Mouse (Mus musculus): Measurements from ENCODE around the gene Ptpa. TPM values are rescaled to one million over a fixed set of nuclear protein-coding genes. Genes with fewer than 3 reads are reported as not detected.

Ptpa gene
- polyA plus RNA-seq, 1 experiment: 102 TPM

DNA sequence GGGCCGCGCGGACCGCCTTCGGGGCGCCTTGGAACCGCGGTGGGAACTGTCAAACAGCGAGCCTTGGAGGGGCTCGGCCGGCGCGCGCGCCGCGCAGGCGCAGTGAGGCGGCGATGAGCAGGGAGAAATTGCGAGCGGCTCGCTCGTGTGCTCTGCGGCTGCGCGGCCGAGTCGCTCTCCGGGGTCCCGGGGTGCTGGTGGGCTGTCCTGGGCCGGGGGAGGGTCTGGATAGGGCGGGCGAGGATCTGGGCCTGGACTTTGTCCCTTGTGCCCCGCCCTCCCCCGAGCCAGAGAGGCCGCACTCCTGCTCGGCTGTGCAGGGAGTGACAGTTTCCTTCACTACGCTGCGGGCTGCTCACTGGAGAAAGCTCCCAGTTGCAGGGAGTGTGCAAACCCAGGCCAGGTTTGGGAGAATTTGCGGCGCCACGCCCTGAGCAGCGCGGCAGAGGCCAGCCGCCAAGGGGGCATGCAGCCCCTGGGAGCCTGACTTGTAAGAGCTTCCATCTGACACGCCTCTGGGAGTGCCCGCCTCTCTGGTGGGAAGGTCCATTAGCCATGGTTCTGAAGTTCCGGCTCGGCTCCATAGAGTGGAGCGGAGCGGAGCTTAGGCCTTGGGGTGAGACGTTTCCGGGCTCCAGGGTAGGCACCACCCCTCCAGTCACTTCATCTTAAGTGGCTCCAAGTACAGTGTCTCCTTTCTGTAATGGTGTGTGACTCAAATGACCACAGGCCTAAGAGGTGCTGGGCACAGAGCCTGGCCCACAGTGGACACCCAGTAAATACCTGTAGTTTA is 23.1 kb upstream of the Ptpa start:
- no peak; the same call in none of the 2 replicates for TF ChIP-seq POLR2A (IDR thresholded peaks at IDR 0.05; ENCODE audit: low read depth, low read length)
- TF ChIP-seq CTCF (IDR thresholded peaks at IDR 0.05; ENCODE audit: extremely low read depth, insufficient read length, insufficient replicate concordance, low read depth, low read length): no peak
- WGBS: under 1% methylated on average over 54 of the region's 54 CpGs
- peak overlapping the region; percentile 75 for H3K4me3 ChIP-seq (ENCODE audit: low read depth, low read length)
- peaks cover 29% of the 10 kb centered on the region for H3K4me1 ChIP-seq (ENCODE audit: control insufficient read depth, insufficient read depth, insufficient read length, low read length)
- peaks cover 23% of the 10 kb centered on the region for H3K36me3 ChIP-seq (ENCODE audit: control insufficient read depth, insufficient read depth, low read length)
- H3K27me3 ChIP-seq (ENCODE audit: control insufficient read depth, insufficient read depth, low read length): no peaks in the 10 kb centered on the region
- H3K27ac ChIP-seq (ENCODE audit: insufficient read depth, low read depth, low read length): peak overlapping the region; percentile 99

DNA sequence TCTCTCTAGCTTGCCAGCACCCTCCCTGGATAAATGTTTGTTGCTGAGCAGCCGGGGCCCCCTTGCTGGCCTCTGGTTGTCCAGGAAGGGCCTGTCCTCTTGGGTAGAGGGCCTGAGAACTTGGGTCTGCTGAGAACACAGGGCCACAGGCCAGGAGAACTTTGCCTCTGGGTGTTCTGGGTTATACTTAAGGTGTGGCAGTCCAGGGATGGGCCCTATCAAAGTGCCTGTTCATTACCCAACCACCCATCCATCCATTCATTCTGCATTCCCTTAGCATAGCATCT is 22.5 kb upstream of the Ptpa start:
- WGBS: 16% methylated on average over 1 of the region's 1 CpGs
- peak overlapping the region; percentile 99 for H3K27ac ChIP-seq (ENCODE audit: insufficient read depth, low read depth, low read length)
- H3K4me1 ChIP-seq (ENCODE audit: control insufficient read depth, insufficient read depth, insufficient read length, low read length): peaks cover 29% of the 10 kb centered on the region
- H3K36me3 ChIP-seq (ENCODE audit: control insufficient read depth, insufficient read depth, low read length): peaks cover 27% of the 10 kb centered on the region
- peak overlapping the region; percentile 75 for H3K4me3 ChIP-seq (ENCODE audit: low read depth, low read length)
- no peaks in the 10 kb centered on the region for H3K27me3 ChIP-seq (ENCODE audit: control insufficient read depth, insufficient read depth, low read length)
- no peak for TF ChIP-seq POLR2A (IDR thresholded peaks at IDR 0.05; ENCODE audit: low read depth, low read length)
- TF ChIP-seq CTCF (IDR thresholded peaks at IDR 0.05; ENCODE audit: extremely low read depth, insufficient read length, insufficient replicate concordance, low read depth, low read length): no peak

DNA sequence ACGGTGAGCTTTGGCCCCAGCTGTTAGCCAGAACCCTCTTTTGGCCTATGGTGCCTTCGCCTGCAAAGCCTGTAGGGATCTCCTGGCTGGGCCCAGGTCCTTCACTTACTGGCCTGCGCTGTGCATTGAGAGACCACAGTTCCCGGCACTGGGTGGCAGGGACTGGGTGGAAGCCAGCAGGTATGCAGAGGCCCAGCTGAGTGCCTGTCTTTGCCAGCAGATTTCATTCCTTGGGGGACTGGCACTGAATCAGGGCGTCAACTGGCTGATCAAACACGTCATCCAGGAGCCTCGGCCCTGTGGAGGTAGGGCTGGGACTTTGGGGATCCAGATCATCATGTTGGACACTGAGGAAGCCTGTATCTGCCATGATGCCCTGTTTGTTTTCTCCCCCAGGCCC is 20.1 kb upstream of the Ptpa start:
- no peak overlapping the region for H3K27ac ChIP-seq (ENCODE audit: insufficient read depth, low read depth, low read length)
- WGBS: 73% methylated on average over 7 of the region's 7 CpGs
- no peak overlapping the region for H3K4me3 ChIP-seq (ENCODE audit: low read depth, low read length)
- TF ChIP-seq CTCF (IDR thresholded peaks at IDR 0.05; ENCODE audit: extremely low read depth, insufficient read length, insufficient replicate concordance, low read depth, low read length) (no peak), POLR2A (IDR thresholded peaks at IDR 0.05; ENCODE audit: low read depth, low read length) (no peak)
- peaks cover 50% of the 10 kb centered on the region for H3K36me3 ChIP-seq (ENCODE audit: control insufficient read depth, insufficient read depth, low read length)
- H3K4me1 ChIP-seq (ENCODE audit: control insufficient read depth, insufficient read depth, insufficient read length, low read length): peaks cover 29% of the 10 kb centered on the region
- no peaks in the 10 kb centered on the region for H3K27me3 ChIP-seq (ENCODE audit: control insufficient read depth, insufficient read depth, low read length)

DNA sequence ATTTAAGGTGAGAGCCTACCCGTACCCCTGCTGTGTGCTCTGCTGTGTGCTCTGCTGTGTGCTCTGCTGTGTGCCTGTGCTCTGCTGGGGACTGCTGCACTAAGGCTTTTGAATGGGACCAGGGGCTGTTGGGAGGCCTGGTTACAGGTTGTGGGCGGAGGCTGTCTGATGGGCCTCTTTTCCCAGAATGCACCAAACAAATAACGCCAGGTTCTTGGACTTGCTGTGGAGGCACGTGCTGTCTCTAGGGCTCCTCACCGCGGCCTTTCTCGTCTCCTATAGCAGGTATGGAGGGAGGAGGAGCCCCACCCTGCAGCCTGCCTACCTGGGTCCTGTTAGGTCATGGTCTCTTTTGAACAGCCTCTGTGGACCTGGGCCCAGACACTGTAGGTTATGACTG is 19.6 kb upstream of the Ptpa start:
- no peak overlapping the region for H3K4me3 ChIP-seq (ENCODE audit: low read depth, low read length)
- TF ChIP-seq CTCF (IDR thresholded peaks at IDR 0.05; ENCODE audit: extremely low read depth, insufficient read length, insufficient replicate concordance, low read depth, low read length): no peak
- TF ChIP-seq POLR2A (IDR thresholded peaks at IDR 0.05; ENCODE audit: low read depth, low read length): no peak
- peaks cover 54% of the 10 kb centered on the region for H3K36me3 ChIP-seq (ENCODE audit: control insufficient read depth, insufficient read depth, low read length)
- H3K4me1 ChIP-seq (ENCODE audit: control insufficient read depth, insufficient read depth, insufficient read length, low read length): peaks cover 29% of the 10 kb centered on the region
- no peaks in the 10 kb centered on the region for H3K27me3 ChIP-seq (ENCODE audit: control insufficient read depth, insufficient read depth, low read length)
- whole genome bisulfite sequencing: 52% methylated on average over 7 of the region's 7 CpGs
- no peak overlapping the region for H3K27ac ChIP-seq (ENCODE audit: insufficient read depth, low read depth, low read length)

DNA sequence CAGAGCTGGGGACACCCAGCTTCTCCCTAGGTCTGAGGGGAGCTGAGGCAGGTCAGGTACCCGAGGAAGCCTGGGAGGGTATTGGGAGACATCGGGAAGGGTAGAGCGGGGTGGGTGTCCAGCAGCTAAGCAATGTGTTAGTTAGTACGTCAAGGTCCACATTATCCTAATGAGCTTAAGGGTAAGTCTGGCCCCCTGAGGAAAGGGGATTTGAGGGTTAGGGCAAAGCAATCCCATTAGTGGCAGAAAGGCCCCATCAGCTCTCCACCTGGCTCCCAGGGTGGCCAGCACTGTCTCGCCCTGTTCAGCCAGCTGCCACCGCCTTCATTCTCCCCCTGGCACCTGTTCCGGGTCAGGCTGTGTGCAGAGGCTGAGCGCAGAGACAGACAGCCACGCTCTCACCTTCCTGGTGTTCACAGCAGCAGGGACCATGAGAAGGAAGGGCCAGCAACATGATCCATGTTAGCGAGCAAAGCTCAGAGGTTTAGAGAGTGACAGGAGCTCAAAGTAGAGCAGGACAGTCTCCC is 17.8 kb upstream of the Ptpa start:
- Histone ChIP-seq H3K36me3 (ENCODE audit: control insufficient read depth, insufficient read depth, low read length) (peaks cover 70% of the 10 kb centered on the region), H3K27ac (ENCODE audit: insufficient read depth, low read depth, low read length) (no peak overlapping the region), H3K4me1 (ENCODE audit: control insufficient read depth, insufficient read depth, insufficient read length, low read length) (peaks cover 29% of the 10 kb centered on the region), H3K27me3 (ENCODE audit: control insufficient read depth, insufficient read depth, low read length) (no peaks in the 10 kb centered on the region), H3K4me3 (ENCODE audit: low read depth, low read length) (no peak overlapping the region)
- TF ChIP-seq CTCF (IDR thresholded peaks at IDR 0.05; ENCODE audit: extremely low read depth, insufficient read length, insufficient replicate concordance, low read depth, low read length): no peak
- TF ChIP-seq POLR2A (IDR thresholded peaks at IDR 0.05; ENCODE audit: low read depth, low read length): no peak
- 87% methylated on average over 10 of the region's 10 CpGs for WGBS

DNA sequence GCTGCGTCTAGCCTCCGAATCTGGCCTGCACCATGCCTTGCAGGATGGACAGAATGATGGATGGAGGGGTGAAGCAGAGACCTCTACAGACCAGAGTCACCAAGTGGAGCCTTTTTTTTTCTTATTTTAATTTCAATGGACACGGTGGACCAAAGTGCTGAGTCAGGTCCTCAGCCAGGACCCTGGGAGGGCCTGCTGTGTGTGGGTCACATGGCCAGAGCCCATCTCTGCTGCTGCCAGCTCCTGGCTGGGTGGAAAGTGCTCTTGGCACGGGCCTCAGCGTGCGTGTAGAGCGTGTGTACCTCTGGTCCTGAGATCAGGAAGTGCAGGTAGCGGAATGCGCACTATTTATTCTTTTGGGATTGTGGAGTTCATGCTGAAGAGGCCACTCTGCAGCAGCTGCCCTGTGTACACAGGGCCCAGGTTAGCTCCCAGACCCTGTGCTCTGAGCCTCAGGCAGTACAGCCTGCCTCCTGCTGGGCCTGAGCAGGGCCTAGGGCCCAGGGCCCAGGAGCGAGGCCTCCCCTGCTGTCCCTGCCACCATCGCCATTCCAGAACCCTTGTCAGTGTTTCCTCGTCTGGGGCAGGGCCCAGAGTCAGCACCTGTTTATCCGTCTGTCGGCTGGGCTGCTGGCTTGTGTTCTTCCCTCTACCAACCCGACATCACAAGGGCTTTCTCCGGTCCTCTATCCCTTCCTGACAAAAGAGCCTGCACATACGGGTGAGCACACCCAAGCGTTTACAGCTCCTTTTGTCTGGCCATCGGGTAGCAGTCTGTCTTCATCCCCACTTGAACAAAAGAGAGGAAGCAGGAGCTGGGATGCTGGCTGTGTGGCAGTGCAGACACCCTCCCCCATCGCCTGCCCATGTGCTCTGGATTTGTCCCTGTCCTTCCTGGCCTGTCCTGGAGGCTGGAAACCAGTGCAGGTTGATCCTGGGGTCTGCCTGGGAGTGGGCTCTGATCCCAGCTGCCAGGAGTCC is 16.4 kb upstream of the Ptpa start:
- Histone ChIP-seq H3K4me3 (ENCODE audit: low read depth, low read length) (no peak overlapping the region), H3K27ac (ENCODE audit: insufficient read depth, low read depth, low read length) (no peak overlapping the region), H3K27me3 (ENCODE audit: control insufficient read depth, insufficient read depth, low read length) (no peaks in the 10 kb centered on the region), H3K4me1 (ENCODE audit: control insufficient read depth, insufficient read depth, insufficient read length, low read length) (peaks cover 18% of the 10 kb centered on the region), H3K36me3 (ENCODE audit: control insufficient read depth, insufficient read depth, low read length) (peaks cover 79% of the 10 kb centered on the region)
- TF ChIP-seq CTCF (IDR thresholded peaks at IDR 0.05; ENCODE audit: extremely low read depth, insufficient read length, insufficient replicate concordance, low read depth, low read length) (no peak), POLR2A (IDR thresholded peaks at IDR 0.05; ENCODE audit: low read depth, low read length) (no peak)
- WGBS: 73% methylated on average over 20 of the region's 20 CpGs

DNA sequence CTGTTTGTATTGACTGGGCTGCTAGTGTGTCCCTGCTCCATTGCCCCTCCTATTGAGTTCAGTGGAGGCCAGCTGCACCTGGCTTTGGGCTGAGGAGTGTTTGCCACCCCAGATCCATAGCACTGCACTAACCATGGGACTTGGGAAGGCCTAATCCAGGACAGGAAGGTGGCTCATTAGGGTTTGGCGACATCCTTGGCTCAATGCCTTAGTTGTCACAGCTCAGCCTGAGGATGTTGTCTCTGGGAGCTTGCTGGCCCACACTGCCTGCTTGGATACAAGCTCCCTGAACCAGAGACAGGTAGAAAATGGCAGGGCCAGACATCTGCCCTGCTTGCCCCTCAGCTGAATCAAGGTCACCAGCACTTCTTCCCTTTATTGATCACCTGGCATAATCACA is 14.3 kb upstream of the Ptpa start:
- Histone ChIP-seq H3K27me3 (ENCODE audit: control insufficient read depth, insufficient read depth, low read length) (no peaks in the 10 kb centered on the region), H3K27ac (ENCODE audit: insufficient read depth, low read depth, low read length) (no peak overlapping the region), H3K4me3 (ENCODE audit: low read depth, low read length) (no peak overlapping the region), H3K4me1 (ENCODE audit: control insufficient read depth, insufficient read depth, insufficient read length, low read length) (no peaks in the 10 kb centered on the region), H3K36me3 (ENCODE audit: control insufficient read depth, insufficient read depth, low read length) (peaks cover 79% of the 10 kb centered on the region)
- 70% methylated on average over 1 of the region's 1 CpGs for WGBS
- TF ChIP-seq CTCF (IDR thresholded peaks at IDR 0.05; ENCODE audit: extremely low read depth, insufficient read length, insufficient replicate concordance, low read depth, low read length): no peak
- no peak for TF ChIP-seq POLR2A (IDR thresholded peaks at IDR 0.05; ENCODE audit: low read depth, low read length)
